Mouse (Mus musculus): ENCODE measurements around the gene Sept3.
A peak's percentile ranks its signal among the peaks of the same experiment; 100 is the strongest.

Sept3 gene

DNA sequence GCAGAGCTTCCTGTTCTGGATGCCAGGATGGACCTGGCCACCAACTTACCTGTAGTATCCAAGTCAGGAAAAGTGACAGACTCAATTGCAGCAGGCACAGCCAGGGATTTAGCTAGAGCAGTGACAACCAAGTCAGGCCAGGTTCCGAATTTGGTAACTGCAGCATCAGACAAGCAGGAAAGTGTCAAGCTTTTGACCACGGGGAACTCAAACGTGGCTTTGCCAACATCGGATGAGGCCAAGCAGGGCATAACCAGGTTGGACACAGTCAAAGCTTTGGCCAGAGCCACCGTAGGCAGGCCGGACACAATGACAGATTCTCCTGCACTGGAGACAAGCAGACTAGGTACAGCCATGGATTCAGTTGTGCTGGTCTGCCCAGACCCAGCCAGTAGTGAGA lies 2.4 kb upstream of the Sept3 start:
- no peak for DNase-seq (ENCODE audit: low spot score)

DNA sequence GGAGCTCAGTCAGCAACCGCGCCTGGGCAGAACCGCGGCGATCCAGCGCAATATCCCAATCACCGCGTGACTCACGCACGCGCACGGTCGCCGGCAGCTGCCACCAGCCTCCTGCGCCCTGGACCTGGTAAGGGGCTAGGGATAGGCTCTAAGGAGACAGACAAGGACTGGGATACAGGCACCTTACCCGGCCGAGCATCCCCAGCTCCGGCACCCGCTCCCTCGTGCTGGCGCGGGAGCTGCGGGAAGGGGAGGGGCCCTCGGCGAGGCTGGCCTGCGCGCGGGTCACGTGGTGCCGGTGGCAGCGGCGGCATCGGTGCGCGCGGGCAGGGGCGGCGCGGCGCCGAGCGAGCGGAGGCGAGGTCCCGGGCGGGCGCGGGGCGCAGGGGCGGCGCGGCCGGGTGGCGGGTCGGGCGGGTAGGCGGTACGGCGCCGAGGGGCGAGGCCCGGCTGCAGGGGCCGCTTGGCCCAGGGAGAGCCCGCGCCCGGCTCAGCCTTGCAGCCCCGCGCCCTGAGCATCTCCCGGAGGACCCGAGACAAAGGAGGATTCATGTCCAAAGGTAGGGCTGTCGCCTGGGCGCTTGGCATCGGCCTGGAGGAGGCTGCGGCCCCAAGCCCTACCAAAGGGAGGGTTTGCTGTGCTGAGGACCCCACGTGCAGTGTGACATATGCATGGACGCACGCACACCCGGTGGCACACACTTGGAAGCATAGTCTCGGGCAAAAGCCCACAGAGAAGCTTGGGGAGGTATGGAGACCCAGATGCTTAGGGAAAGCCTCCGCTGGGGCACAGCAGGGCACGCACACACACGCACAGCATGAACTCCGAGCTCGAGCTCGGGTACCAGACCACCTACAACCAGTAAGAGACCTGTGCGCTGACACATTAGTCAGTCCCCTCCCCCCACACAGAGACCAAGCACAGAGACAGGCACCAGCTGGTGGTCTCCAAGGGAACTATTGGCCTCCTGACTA lies 521 bp downstream of the Sept3 start:
- peak; percentile 33 for DNase-seq (ENCODE audit: low spot score)

- no peak for DNase-seq (ENCODE audit: low spot score)
Measured at GRCm38 (mm10) chr15:82277591-82277990, 2.9 kb downstream of the Sept3 start.

GRCm38 (mm10) chr15:82280638-82281037 lies 5.9 kb downstream of the Sept3 start:
- DNase-seq (ENCODE audit: low spot score), result no peak

GRCm38 (mm10) chr15:82286157-82286556 lies 11.5 kb downstream of the Sept3 start:
- DNase-seq (ENCODE audit: low spot score), result no peak

- DNase-seq (ENCODE audit: low spot score), result no peak
Measured at GRCm38 (mm10) chr15:82290252-82290651, 15.6 kb downstream of the Sept3 start.

GRCm38 (mm10) chr15:82292851-82293250 lies 18.2 kb downstream of the Sept3 start:
- no peak for DNase-seq (ENCODE audit: low spot score)

- DNase-seq (ENCODE audit: low spot score), result no peak
Measured at GRCm38 (mm10) chr15:82293271-82293711, 18.6 kb downstream of the Sept3 start.

DNA sequence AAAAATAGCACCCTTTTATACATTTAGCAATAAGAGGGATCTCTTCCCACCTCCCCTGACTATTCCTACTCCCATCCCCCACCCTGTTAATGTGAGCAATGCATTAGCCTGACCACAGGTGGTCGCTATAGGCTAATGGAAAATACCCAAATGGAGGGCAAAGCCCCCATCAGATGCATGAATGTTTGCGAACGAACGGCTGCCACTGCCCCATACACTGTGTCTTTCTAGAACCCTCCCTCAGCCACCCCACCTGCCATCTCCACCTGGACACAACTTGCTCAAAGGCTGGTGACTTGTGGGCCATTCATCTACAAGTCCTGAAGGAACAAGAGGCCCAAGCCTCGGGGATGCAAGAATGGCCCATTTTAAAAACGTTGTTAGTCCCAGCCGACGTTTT lies 19.4 kb downstream of the Sept3 start:
- DNase-seq (ENCODE audit: low spot score), result no peak

DNA sequence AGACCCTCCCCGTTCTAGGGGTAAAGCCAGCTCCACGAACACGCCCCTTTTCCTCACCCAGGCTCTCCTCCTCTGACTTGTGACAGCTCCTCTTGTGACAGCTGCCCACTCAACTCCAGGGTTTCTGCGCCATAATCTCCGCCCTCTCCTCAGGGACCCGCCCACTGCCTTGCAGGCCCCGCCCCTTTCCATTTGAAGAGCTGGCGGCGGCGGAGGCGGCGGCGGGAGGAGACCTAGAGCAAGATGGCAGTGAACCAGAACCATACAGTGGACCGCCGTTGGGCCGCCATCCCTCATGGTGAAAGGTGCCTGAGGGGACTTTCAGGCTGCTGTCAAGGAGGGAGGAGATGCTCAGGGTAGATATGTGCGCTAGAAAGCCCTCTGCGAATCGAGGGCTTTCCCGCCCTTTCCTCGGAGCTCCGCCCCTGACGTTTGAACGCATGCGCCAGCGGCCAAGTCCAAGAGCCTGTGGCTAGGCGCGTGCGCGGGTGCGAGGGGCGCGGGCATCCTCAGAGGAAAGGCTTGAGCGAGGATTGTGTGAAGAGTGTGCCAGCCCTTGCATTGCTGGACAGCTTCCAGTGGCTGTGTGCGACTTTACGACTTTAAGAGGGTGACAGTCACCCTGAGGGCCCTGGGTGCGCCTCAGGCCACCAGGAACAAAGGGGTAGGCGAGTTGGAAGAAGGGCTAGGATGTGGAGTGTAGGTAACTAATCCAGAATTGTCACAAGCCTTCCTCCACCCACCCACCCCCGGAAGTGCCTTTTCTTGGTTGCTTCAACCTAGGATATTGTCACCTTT lies 24.3 kb downstream of the Sept3 start, which contains the start of gene Wbp2nl:
TSS of gene Wbp2nl (plus strand) at position 191 of the 798 bp plus-strand sequence.
- DNase-seq (ENCODE audit: low spot score), result no peak

GRCm38 (mm10) chr15:82307107-82307506 lies 32.4 kb downstream of the Sept3 start:
- DNase-seq (ENCODE audit: low spot score), result no peak

DNA sequence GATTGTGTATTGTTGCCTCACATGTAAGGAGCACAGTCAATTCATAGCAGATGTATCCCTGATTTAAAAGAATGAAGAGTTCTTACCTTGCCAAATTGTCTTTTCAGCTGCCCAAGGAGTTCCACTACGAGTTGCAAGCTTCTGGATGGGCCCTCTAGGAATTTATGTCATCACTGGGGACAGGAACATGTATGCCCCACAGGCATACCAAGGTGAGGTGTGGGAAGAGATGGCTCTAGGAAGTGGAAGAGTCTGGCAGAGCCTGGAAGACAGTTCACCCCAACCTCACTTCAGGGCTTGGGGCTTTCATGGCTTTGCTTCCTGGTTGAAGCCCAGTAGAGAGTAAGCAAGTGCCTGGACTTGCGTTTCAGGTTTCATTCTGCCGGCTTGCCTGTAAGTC lies 33.7 kb downstream of the Sept3 start:
- no peak for DNase-seq (ENCODE audit: low spot score)

DNA sequence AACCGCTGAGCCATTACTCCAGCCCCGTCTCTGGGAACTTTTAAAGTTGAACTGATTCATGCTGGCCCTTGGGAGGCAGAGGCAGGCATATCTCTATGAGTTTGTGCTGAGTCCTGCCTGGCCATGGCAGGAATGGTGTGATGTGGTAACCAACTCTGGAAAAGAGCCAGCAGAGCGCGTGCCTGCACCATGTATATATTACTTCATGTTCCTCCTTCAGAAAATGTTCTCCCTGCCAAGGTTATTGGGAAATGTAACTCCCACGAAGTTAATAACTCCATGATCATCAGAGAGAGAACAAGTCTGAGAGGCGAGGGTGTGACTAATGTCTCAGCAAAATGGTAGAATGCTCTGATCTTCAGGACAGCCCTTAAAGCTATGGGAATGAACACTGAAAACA lies 43.1 kb downstream of the Sept3 start:
- no peak for DNase-seq (ENCODE audit: low spot score)

DNA sequence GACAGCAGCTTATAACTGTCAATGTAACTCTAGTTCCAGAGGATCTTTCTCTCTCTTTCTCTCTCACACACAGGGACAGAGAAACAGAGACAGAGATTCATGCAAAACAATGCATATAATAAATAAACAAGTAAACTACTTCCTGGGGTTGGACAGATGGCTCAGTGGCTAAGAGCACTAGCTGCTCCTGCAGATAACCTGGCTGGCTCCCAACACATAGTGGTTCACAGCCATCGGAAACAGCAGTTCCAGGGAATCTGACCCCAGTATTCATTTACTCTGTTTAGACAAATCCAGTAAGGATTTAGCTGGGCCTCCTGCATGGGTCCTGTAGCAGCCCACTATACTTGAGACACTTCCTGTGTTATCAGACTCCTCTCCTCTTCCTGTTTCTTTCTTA lies 44.9 kb downstream of the Sept3 start:
- no peak for DNase-seq (ENCODE audit: low spot score)

GRCm38 (mm10) chr15:82322195-82322594 lies 47.5 kb downstream of the Sept3 start:
- no peak for DNase-seq (ENCODE audit: low spot score)

GRCm38 (mm10) chr15:82325382-82325781 lies 50.7 kb downstream of the Sept3 start:
- DNase-seq (ENCODE audit: low spot score), result no peak

DNA sequence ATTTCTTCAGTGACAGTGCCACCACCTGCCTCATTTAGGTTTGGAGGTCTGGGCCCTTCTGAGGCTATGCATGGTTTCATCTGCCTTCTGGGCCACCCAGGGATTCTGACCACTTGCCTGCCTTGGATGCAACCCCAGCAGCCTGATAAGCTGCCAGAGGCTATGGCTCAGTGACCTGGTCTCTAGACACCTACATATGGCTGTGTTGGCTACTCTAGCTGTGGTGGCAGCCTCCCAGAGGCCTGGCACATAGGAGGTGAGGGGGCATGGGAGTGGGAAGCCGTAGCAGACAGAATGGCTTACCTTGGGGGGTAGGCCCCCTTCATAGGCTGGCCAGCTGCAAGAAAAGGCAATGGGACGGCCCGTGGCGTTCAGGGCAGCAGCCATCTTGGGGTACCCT lies 60.5 kb downstream of the Sept3 start:
- no peak for DNase-seq (ENCODE audit: low spot score)

DNA sequence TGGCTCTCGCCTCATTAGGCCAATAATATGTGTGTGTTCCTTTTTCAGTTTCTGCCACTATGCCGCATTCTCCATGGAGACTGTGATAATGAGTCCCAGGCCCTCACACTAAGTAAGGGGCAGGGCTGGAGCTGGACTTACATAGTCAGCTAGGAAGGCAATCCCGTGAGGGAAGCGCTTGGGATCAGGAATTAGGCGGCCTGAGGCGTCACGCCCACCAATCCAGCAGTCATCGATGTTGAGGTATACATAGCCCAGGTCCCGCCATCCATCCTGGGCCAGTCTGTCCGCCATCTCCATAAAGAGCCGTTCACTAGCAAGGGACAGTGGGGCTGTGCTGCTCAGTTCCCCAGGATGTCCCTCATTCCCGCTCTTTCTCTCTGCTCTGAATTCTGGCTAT lies 61.9 kb downstream of the Sept3 start:
- no peak for DNase-seq (ENCODE audit: low spot score)

DNA sequence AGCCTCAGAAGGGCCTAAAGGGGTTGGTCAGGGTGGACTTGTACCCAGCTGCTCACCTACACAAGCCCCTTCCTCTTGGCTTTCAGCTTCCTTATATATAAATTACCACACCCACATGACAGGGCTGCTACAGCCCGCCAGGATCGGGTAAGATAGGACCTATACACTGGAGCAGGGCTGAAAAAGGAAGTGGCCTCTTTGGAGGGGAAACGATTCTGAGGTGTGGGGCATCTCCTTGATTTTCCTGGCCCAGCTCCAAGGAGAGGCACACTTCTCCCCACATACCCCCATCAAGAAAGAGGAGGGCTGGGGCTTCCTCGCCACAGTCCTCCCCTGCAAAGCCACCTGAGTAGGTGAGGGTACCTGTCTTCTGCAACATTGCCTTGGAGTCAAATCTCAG lies 63.2 kb downstream of the Sept3 start:
- no peak for DNase-seq (ENCODE audit: low spot score)

GRCm38 (mm10) chr15:82338593-82339112 lies 64.0 kb downstream of the Sept3 start, which contains the start of the genes Naga, Pheta2 and Smdt1:
TSS of gene Naga (minus strand) at chr15:82338925.
TSS of gene Pheta2 (plus strand) at chr15:82338942.
TSS of gene Smdt1 (plus strand) at chr15:82338959.
- peak; percentile 96 for DNase-seq (ENCODE audit: low spot score)

- DNase-seq (ENCODE audit: low spot score), result no peak
Measured at GRCm38 (mm10) chr15:82339150-82339549, 64.5 kb downstream of the Sept3 start.

DNA sequence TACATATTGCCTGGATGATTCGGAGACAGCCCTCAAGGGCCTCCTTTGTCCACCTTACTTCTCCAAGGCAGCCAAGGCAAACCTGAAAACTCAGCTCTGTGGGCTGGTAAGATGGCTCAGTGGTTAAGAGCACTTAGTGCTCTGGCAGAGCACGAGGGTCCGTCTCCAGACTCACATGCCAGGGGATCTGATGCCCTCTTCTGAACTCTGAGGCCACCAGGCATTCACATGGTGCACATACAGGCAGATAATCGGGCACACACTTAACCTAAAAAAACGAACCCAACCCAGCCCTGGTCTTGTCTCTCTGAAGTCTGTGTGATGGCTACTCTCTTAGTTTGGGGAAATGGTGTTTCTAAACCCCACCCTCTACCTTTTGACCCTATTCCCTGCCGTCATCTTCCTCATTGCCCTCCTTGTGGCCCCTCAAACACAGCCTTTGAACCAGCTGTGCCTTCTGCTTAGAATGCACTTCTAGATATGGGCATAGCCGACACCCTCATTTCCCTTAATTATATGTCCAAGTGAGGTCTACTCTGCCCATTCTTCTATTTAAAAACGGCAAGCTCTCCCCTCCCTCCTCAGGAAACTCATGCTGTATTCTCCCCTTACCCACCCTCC lies 65.1 kb downstream of the Sept3 start:
- no peak for DNase-seq (ENCODE audit: low spot score)
